Mouse (Mus musculus) MEL (cell line): ENCODE measurements at regions not wholly inside any gene's neighbourhood (a gene's known extent, or its start where the extent isn't known, plus 50 kb on each side); places are given as distances from the start of the nearest gene placed in this dataset.

Experiments
- DNase-seq: peaks from one replicate; pipeline ENCODE4 v3.0.0; 2011; ENCODE audit warnings: low read depth, low spot score
- H3K27ac ChIP-seq: 2 replicates; pipeline ENCODE4 v1.5.1; 2012; ENCODE audit warnings: low read depth, mild to moderate bottlenecking, control low read depth, low read length, moderate library complexity; ENCODE audit not compliant: control insufficient read depth
- H3K27me3 ChIP-seq, 2 experiments: fragments of 150-350 bp in 1 of 2; sonication (generic) in 1 of 2; 2 replicates each; pipeline ENCODE4 v1.6.1; 2012; ENCODE audit warnings: low read length in 2 of 2, mild to moderate bottlenecking in 2 of 2, improper control_type of control experiment in 1 of 2, moderate library complexity in 1 of 2; ENCODE audit not compliant: insufficient read depth in 2 of 2, control insufficient read depth in 1 of 2
- H3K36me3 ChIP-seq, 2 experiments: 2 replicates each; pipeline ENCODE4 v1.6.1; 2012 to 2014; ENCODE audit warnings: low read length in 2 of 2, improper control_type of control experiment in 1 of 2, inconsistent platforms in 1 of 2, mild to moderate bottlenecking in 1 of 2; ENCODE audit not compliant: insufficient read depth in 2 of 2, control insufficient read depth in 1 of 2
- H3K4me1 ChIP-seq, 2 experiments: fragments of 150-350 bp in 1 of 2; sonication (generic) in 1 of 2; 2 replicates each; pipeline ENCODE4 v1.6.1; 2012; ENCODE audit warnings: low read length in 2 of 2, improper control_type of control experiment in 1 of 2, mild to moderate bottlenecking in 1 of 2; ENCODE audit not compliant: insufficient read depth in 2 of 2, control insufficient read depth in 1 of 2
- H3K4me3 ChIP-seq, 2 experiments: fragments of 150-350 bp in 1 of 2; sonication (generic) in 1 of 2; 2 replicates each; pipeline ENCODE4 v1.5.1; 2012; ENCODE audit warnings: low read depth in 2 of 2, low read length in 2 of 2, mild to moderate bottlenecking in 2 of 2, moderate library complexity in 2 of 2, control low read depth in 1 of 2, improper control_type of control experiment in 1 of 2; ENCODE audit not compliant: control insufficient read depth in 1 of 2, insufficient read depth in 1 of 2
- H3K79me2 ChIP-seq: 2 replicates; pipeline ENCODE4 v1.6.1; 2012; ENCODE audit warnings: mild to moderate bottlenecking, low read length, moderate library complexity; ENCODE audit not compliant: control insufficient read depth, poor library complexity, insufficient read depth
- H3K9ac ChIP-seq: 2 replicates; pipeline ENCODE4 v1.6.1; 2012; ENCODE audit warnings: low read depth, mild to moderate bottlenecking, control low read depth, low read length, moderate library complexity; ENCODE audit not compliant: control insufficient read depth, poor library complexity, severe bottlenecking
- H3K9me3 ChIP-seq: fragments of 150-350 bp; sonication (generic); replicated peaks from 2 replicates; pipeline ENCODE4 v1.6.1; 2012; ENCODE audit warnings: mild to moderate bottlenecking, low read length, improper control_type of control experiment, moderate library complexity; ENCODE audit not compliant: insufficient read depth
- BHLHE40 ChIP-seq: IDR thresholded peaks from 2 replicates; pipeline ENCODE4 v1.6.1; 2012; ENCODE audit warnings: low read depth, mild to moderate bottlenecking, inconsistent platforms, low read length, improper control_type of control experiment, borderline replicate concordance
- CHD2 ChIP-seq: IDR thresholded peaks from 2 replicates; pipeline ENCODE4 v1.6.1; 2011; ENCODE audit warnings: low read length, improper control_type of control experiment
- CTCF ChIP-seq, 3 experiments: IDR thresholded peaks in 2 of 3; conservative IDR thresholded peaks in 1 of 3; 2 replicates each; pipeline ENCODE4 v1.5.1; 2011 to 2012; ENCODE audit warnings: low read length in 3 of 3, low read depth in 2 of 3, mild to moderate bottlenecking in 2 of 3, improper control_type of control experiment in 1 of 3, inconsistent platforms in 1 of 3, mixed read lengths in 1 of 3, moderate library complexity in 1 of 3; ENCODE audit not compliant: control insufficient read depth in 1 of 3, insufficient read depth in 1 of 3, poor library complexity in 1 of 3, severe bottlenecking in 1 of 3
- E2F4 ChIP-seq: IDR thresholded peaks from 2 replicates; pipeline ENCODE4 v1.6.1; 2011; ENCODE audit warnings: low read depth, low read length, improper control_type of control experiment, borderline replicate concordance
- EP300 ChIP-seq, 2 experiments: IDR thresholded peaks; 2 replicates each; pipeline ENCODE4 v1.6.1; 2011; ENCODE audit warnings: improper control_type of control experiment in 2 of 2, low read length in 2 of 2, low read depth in 1 of 2, mild to moderate bottlenecking in 1 of 2
- ETS1 ChIP-seq: IDR thresholded peaks from 2 replicates; pipeline ENCODE4 v1.6.1; 2012; ENCODE audit warnings: low read depth, mild to moderate bottlenecking, inconsistent platforms, low read length, improper control_type of control experiment, moderate library complexity
- GABPA ChIP-seq: IDR thresholded peaks from 2 replicates; pipeline ENCODE4 v1.6.1; 2012; ENCODE audit warnings: low read depth, mild to moderate bottlenecking, inconsistent platforms, low read length, improper control_type of control experiment, moderate library complexity
- GATA1 ChIP-seq: IDR thresholded peaks from 2 replicates; pipeline ENCODE4 v1.6.1; 2011; ENCODE audit warnings: low read depth, low read length, improper control_type of control experiment
- HCFC1 ChIP-seq: IDR thresholded peaks from 2 replicates; pipeline ENCODE4 v1.6.1; 2012; ENCODE audit warnings: low read depth, mild to moderate bottlenecking, inconsistent platforms, low read length, improper control_type of control experiment, moderate library complexity
- JUND ChIP-seq: IDR thresholded peaks from 2 replicates; pipeline ENCODE4 v1.6.1; 2011; ENCODE audit warnings: low read depth, mild to moderate bottlenecking, improper control_type of control experiment, low read length
- KAT2A ChIP-seq: conservative IDR thresholded peaks from 2 replicates; pipeline ENCODE4 v1.6.1; 2012; ENCODE audit warnings: low read depth, low read length, improper control_type of control experiment, inconsistent platforms
- MAFK ChIP-seq: IDR thresholded peaks from 2 replicates; pipeline ENCODE4 v1.6.1; 2011; ENCODE audit warnings: low read depth, mild to moderate bottlenecking, low read length, improper control_type of control experiment, borderline replicate concordance
- MAX ChIP-seq: IDR thresholded peaks from 2 replicates; pipeline ENCODE4 v1.6.1; 2011; ENCODE audit warnings: low read length, improper control_type of control experiment
- NRF1 ChIP-seq: IDR thresholded peaks from 2 replicates; pipeline ENCODE4 v1.6.1; 2014; ENCODE audit warnings: low read depth, mild to moderate bottlenecking, inconsistent platforms, low read length, improper control_type of control experiment, moderate library complexity; ENCODE audit not compliant: poor library complexity, insufficient read depth, severe bottlenecking
- POLR2AphosphoS5 ChIP-seq: IDR thresholded peaks from 2 replicates; pipeline ENCODE4 v1.6.1; 2012; ENCODE audit warnings: low read depth, borderline replicate concordance, mild to moderate bottlenecking, inconsistent platforms, low read length, moderate library complexity, mixed read lengths
- RAD21 ChIP-seq: IDR thresholded peaks from 2 replicates; pipeline ENCODE4 v1.6.1; 2011; ENCODE audit warnings: mild to moderate bottlenecking, low read depth, low read length, improper control_type of control experiment
- RCOR1 ChIP-seq: IDR thresholded peaks from 2 replicates; pipeline ENCODE4 v1.6.1; 2012; ENCODE audit warnings: low read depth, mild to moderate bottlenecking, inconsistent platforms, low read length, improper control_type of control experiment
- TAL1 ChIP-seq: IDR thresholded peaks from 2 replicates; pipeline ENCODE4 v1.6.1; 2012; ENCODE audit warnings: mild to moderate bottlenecking, inconsistent platforms, low read length, moderate library complexity, mixed read lengths
- TBP ChIP-seq: IDR thresholded peaks from 2 replicates; pipeline ENCODE4 v1.8.0; 2011; ENCODE audit warnings: low read depth, low read length, improper control_type of control experiment
- TCF12 ChIP-seq: IDR thresholded peaks from 2 replicates; pipeline ENCODE4 v1.6.1; 2014; ENCODE audit warnings: low read depth, mild to moderate bottlenecking, inconsistent platforms, low read length, improper control_type of control experiment, moderate library complexity
- UBTF ChIP-seq: IDR thresholded peaks from 2 replicates; pipeline ENCODE4 v1.6.1; 2012; ENCODE audit warnings: low read depth, mild to moderate bottlenecking, inconsistent platforms, low read length, improper control_type of control experiment, moderate library complexity, borderline replicate concordance; ENCODE audit not compliant: insufficient read depth
- USF2 ChIP-seq, 2 experiments: IDR thresholded peaks; 2 replicates each; pipeline ENCODE4 v1.6.1; 2011 to 2012; ENCODE audit warnings: improper control_type of control experiment in 2 of 2, low read length in 2 of 2, borderline replicate concordance in 1 of 2, inconsistent platforms in 1 of 2, low read depth in 1 of 2, mild to moderate bottlenecking in 1 of 2; ENCODE audit not compliant: insufficient read depth in 1 of 2
- ZC3H11A ChIP-seq: IDR thresholded peaks from 2 replicates; pipeline ENCODE4 v1.6.1; 2012; ENCODE audit warnings: low read depth, mild to moderate bottlenecking, inconsistent platforms, low read length, improper control_type of control experiment
- ZNF384 ChIP-seq: IDR thresholded peaks from 2 replicates; pipeline ENCODE4 v1.6.1; 2012; ENCODE audit warnings: low read depth, mild to moderate bottlenecking, inconsistent platforms, low read length, improper control_type of control experiment

DNA sequence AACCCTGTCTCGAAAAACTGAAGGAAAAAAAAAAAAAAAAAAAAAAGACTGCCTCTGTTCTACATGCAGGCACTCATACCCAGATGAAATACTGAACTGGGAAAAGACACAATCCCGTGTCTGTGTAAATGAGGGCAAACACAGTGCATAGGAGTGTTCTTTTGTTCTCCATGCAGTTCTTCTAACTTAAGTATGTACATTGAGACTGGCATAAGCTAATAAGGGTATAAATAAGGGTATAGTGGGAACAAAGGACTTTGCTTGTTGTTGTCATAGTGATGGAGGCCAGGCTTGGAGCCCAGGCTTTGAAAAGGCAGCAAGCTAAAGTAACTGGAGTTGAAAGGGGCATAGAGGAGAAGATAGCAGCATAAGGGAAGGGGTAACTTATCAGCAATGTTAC, 520.5 kb downstream of the Htr7 start:
- no peak overlapping the region for H3K27ac ChIP-seq
- DNase-seq: no peak
- TF ChIP-seq GATA1: no peak
- TF ChIP-seq UBTF: no peak
- no peak for TF ChIP-seq USF2 (IDR thresholded peaks at IDR 0.05; ENCODE audit: borderline replicate concordance in 1 of 2, insufficient read depth in 1 of 2, low read depth in 1 of 2, low read length in 2 of 2)
- no peak for TF ChIP-seq NRF1
- TF ChIP-seq BHLHE40: no peak
- TF ChIP-seq RAD21: no peak
- no peak for TF ChIP-seq EP300 (IDR thresholded peaks at IDR 0.05; ENCODE audit: low read depth in 1 of 2, low read length in 2 of 2)
- no peak for TF ChIP-seq CTCF (IDR thresholded peaks at IDR 0.05 in 2 of 3, conservative IDR thresholded peaks at IDR 0.05 in 1 of 3; ENCODE audit: control insufficient read depth in 1 of 3, insufficient read depth in 1 of 3, low read depth in 2 of 3, low read length in 3 of 3, poor library complexity in 1 of 3, severe bottlenecking in 1 of 3)
- no peak for TF ChIP-seq JUND
- H3K27me3 ChIP-seq: no peaks in the 10 kb centered on the region
- no peaks in the 10 kb centered on the region for H3K79me2 ChIP-seq
- H3K9ac ChIP-seq: no peak overlapping the region
- H3K4me1 ChIP-seq: no peaks in the 10 kb centered on the region
- no peaks in the 10 kb centered on the region for H3K9me3 ChIP-seq
- no peak overlapping the region for H3K4me3 ChIP-seq
- H3K36me3 ChIP-seq: no peaks in the 10 kb centered on the region

GRCm38 (mm10) chr19:35529276-35529675, 528.0 kb downstream of the Htr7 start:
- Histone ChIP-seq H3K27ac (no peak overlapping the region), H3K79me2 (no peaks in the 10 kb centered on the region), H3K4me3 (no peak overlapping the region), H3K27me3 (no peaks in the 10 kb centered on the region), H3K9me3 (no peaks in the 10 kb centered on the region), H3K36me3 (no peaks in the 10 kb centered on the region), H3K9ac (no peak overlapping the region), H3K4me1 (no peaks in the 10 kb centered on the region)
- TF ChIP-seq RCOR1 (no peak), BHLHE40 (no peak), TAL1 (no peak), ZC3H11A (no peak), TCF12 (no peak), E2F4 (no peak), HCFC1 (no peak), GABPA (no peak), MAFK (no peak), ETS1 (no peak), KAT2A (no peak), TBP (no peak), POLR2AphosphoS5 (no peak), UBTF (no peak), CHD2 (no peak), GATA1 (no peak), ZNF384 (no peak), MAX (no peak)
- no peak for DNase-seq
